Mouse (Mus musculus) urinary bladder, postnatal 4 days (tissue): ENCODE results near the gene Snapin.

Experiments
- DNase-seq, 2 experiments: peaks; one replicate each; pipeline ENCODE4 v3.0.0; 2021 to 2022; ENCODE audit warnings: low spot score in 2 of 2

Snapin gene

DNA sequence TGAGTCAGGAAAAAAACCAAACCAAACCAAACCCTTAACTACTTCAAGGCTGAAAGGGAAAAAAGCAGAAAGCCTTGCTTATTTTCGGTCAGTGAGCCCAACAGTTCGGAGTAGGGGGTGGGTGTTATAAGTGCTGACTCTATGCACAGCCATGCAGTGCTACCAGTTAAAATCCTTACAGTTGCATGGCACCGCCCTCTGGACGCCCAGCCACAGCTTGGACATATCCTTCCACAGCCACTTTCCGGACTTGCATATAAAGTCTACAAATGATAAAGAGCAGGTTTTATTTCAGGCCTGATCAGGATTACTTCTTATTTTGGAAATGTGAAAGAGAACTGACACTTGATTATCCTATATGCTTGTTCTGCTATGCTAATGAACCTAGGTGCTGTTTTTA, 14.4 kb upstream of the Snapin start:
- no peak for DNase-seq

- DNase-seq, result no peak
These were observed 12.6 kb upstream of the Snapin start for GRCm38 (mm10) chr3:90503444-90503843.

GRCm38 (mm10) chr3:90497597-90497996, 6.8 kb upstream of the Snapin start:
- no peak for DNase-seq

GRCm38 (mm10) chr3:90495850-90496525, 5.2 kb upstream of the Snapin start:
- no peak for DNase-seq

DNA sequence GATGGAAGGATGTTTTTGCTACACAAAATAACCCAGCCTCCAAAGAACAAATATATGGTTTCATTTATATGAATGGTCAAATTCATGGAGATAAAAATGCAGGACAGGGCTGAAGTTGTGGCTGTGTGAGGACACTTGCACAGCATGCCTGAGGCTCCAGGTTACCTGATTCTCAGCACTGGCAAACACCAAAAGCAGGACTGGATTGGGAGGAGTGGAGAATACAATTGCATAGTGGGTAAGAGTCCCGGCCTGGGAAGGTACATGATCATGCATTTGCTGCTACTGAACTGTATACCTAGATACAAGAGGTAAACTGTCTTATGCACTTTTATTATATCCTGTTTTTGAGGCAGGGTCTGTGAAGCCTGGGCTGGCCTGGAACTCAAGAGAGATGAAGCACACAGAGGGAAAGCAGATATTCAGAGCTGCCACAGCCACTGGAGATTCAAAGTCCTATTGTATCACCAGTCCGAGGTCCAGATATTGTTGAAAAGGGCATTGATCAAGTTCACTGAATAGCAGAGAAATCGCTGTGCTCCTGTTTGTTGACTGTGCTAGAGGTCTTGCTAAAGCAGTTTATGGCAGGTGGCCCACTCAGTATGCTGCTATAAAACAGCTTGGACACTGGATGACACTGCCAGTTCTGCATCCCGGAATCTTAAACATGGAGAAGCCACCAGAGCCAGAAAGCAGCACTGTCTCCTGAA, 3.2 kb upstream of the Snapin start:
- DNase-seq, result no peak

DNA sequence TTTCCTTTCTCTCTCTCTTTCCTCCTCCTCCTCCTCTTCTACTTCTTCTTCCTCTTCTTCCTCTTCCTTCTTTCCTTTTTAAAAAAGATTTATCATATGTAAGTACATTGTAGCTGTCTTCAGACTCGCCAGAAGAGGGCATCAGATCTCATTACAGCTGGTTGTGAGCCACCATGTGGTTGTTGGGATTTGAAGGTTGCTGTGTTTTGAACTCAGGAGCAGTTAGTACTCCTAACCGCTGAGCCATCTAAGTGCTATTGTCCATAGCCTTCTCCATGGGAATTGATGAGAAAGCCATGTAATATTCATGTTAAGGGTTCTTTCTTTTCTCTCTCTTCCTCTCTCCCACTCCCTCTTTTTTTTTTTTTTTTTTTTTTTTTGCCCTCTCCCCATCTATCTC, 517 bp upstream of the Snapin start:
- DNase-seq, result no peak

- no peak for DNase-seq
These were observed 2.3 kb downstream of the Snapin start for GRCm38 (mm10) chr3:90488576-90488975.

DNA sequence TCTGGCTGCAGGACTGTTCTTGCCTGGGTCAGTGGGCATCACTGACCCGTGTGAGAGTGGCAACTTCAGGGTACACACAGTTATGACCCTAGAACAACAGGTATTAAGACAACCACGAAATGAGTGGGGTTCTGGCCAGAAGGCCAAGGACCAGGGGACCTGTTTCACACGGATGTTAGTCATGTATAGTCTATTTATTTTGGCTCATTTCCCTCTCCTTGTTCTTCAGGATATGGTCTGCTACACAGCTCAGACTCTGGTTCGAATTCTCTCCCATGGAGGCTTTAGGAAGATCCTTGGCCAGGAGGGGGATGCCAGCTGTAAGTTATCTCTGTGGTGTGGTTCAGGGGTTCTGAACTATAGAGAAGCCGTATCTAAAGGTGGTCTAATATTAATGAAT, 3.8 kb downstream of the Snapin start:
- DNase-seq, result no peak

DNA sequence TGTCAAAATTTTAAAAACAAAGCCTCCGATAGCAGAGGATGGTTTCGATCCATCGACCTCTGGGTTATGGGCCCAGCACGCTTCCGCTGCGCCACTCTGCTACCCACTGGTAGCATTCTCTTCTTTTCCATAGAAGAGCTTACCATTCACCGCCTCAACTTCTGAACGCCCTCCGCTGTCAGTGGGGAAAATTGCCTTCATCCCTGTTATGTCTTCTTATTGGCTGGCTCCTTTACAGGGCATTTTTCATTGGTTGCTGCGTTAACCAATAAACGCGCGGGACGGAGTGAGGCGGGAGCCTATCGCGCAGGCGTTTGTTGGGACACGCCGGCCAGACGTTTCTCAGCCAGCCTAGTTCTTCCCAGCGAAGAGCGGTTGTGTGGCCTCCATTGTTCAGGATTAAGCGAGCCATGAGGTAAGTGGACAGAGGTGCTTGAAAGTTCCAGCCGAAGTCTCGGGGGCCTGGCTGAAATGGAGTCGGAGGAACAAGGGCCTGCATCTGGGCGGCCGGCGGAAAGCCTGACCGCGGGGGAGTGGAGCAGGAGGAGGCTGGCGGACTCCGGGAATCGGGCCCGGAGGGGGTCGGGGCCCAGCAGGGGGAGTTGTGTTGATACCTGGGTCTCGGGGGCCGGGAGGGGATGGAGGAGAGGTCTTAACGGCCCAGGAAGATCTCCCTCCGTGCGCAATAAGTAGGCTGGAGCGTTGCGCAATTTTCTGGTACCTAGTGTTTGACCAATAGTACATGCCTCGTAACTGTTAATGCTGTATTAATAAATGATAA, 14.8 kb downstream of the Snapin start, which contains the start of gene Ilf2:
Gene Ilf2 (plus strand): TSS at position 296 of the 781 bp plus-strand sequence.
- DNase-seq, result peak; percentile 94

DNA sequence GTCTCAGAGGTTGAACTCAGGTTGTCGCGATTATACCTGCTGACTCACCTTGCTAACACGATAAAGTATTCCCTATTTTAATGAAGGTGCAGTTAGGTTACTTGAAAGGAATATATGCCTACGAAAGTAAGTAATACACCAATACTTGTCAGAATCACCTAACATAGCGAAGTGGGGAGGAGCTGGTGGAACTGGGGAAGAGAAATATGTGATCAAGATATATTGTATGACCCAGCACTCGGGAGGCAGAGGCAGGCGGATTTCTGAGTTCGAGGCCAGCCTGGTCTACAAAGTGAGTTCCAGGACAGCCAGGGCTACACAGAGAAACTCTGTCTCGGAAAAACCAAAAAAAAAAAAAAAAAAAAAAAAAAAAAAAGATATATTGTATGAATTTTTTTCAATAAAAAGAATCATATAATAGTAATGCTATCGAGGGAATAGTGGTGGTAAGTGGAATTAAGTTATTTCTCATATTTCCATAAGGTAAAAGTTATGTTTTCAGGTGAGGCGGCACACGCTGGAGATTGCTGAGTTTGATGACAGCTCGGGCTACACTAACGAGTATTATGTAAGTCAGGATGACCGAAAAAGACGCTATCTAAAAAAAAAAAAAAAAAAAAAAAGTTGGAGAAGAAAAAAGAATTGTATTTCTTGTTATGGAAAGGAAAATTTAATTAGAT, 15.5 kb downstream of the Snapin start:
- DNase-seq, result no peak

GRCm38 (mm10) chr3:90472213-90472612, 18.6 kb downstream of the Snapin start:
- no peak for DNase-seq

- no peak for DNase-seq
These were observed 23.1 kb downstream of the Snapin start for GRCm38 (mm10) chr3:90467618-90468300.

DNA sequence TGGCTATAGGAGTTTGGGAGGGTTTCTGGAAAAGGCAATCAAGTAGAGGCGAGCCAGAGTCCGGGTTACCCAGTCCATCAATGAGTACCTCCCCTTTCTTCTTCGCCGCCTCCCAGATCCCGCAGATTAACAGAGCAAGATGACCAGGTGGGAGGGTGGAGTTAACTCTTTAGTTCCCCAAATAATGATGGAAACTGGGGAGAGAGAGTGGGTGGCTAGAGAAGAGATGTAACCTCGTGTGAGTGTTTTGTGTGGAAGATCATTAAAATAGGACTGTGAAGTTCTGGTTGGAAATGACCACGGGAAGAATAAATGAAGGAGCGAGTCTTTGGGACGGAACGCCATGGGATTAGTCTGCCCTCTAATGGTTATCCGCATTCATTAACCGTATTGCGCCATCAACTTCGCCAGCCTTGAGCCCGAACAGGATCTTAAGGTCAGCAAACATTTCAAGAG, 24.5 kb downstream of the Snapin start:
- peak in 1 of 2 experiments; percentile 44 for DNase-seq

GRCm38 (mm10) chr3:90465686-90466310, 25.0 kb downstream of the Snapin start, which contains the start of gene Npr1:
Gene Npr1 (minus strand): TSS chr3:90465866.
- peak; percentile 54 to 64 for DNase-seq

GRCm38 (mm10) chr3:90465081-90465685, 25.6 kb downstream of the Snapin start:
- peak in 1 of 2 experiments; percentile 22 for DNase-seq

GRCm38 (mm10) chr3:90464552-90465080, 26.2 kb downstream of the Snapin start:
- DNase-seq, result peak in 1 of 2 experiments; percentile 29

DNA sequence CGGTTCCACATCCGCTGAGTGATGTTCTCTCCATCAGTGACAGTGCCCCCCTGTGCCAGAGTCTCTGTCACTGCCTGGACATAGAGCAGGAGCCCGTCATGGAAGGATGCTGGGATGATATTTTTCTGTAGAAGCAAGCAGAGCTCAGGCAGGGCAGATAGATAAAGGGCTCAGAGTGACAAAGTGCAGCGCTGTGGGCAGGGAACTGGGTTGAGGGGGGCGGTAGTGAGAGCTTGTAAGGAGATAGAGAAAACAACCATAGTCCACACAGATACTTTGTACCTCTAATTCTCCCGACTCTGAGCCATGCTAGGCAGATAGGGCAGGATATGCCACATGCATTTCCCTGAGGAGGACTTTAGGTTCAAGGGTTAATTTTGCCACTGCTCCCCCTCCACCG, 28.3 kb downstream of the Snapin start:
- DNase-seq, result no peak

GRCm38 (mm10) chr3:90461935-90462334, 28.9 kb downstream of the Snapin start:
- DNase-seq, result no peak

GRCm38 (mm10) chr3:90460315-90460714, 30.5 kb downstream of the Snapin start:
- DNase-seq, result no peak

DNA sequence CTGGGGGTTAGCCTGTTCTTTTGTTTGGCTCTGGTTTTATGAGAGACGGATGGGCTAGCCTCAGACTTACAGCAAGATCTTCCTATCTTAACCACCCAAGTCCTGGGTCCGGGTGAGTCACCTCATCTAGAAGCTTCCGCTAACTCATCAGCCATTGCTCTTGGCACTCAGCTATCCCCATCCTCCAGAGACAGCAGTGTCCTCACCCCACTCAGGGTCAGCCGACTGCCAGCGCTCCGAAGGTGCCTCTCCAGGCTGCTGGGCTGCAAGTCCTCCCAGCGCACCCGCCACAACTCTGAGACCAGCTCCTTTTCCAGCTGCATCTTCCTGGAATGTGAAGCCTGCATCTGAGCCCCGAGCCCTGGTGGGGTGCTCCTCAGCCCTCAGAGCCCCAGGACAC, 31.1 kb downstream of the Snapin start:
- no peak for DNase-seq
